Mouse (Mus musculus) midbrain, embryonic 16.5 days (tissue): ENCODE measurements at regions not wholly inside any gene's neighbourhood (a gene's known extent, or its start where the extent isn't known, plus 50 kb on each side); places are given as distances from the start of the nearest gene placed in this dataset. TPM values are rescaled to one million over a fixed set of nuclear protein-coding genes. Genes with fewer than 3 reads are reported as not detected.

Experiments used
- microRNA-seq: library from miRNA; unstranded; fragments of <30 nt; microRNA quantifications from one replicate; pipeline ENCODE4, GENCODE M21; 2017

Small RNA genes lying in the stretch of these regions (microRNA-seq; reads per million reads assigned to microRNA genes)
- gene Gm27878 = not detected
